Mouse (Mus musculus) embryo, embryonic 11.5 days (tissue): ENCODE results near the gene Slc25a22.

Experiments used
- DNase-seq: peaks from one replicate; pipeline ENCODE4 v3.0.0-alpha.2; 2012; ENCODE audit warnings: low read depth, low spot score

The Slc25a22 gene

GRCm38 (mm10) chr7:141437178-141438120 lies at the start of gene Slc25a22:
Gene Slc25a22, minus strand, starts transcription at chr7:141437892.
- DNase-seq: no peak

DNA sequence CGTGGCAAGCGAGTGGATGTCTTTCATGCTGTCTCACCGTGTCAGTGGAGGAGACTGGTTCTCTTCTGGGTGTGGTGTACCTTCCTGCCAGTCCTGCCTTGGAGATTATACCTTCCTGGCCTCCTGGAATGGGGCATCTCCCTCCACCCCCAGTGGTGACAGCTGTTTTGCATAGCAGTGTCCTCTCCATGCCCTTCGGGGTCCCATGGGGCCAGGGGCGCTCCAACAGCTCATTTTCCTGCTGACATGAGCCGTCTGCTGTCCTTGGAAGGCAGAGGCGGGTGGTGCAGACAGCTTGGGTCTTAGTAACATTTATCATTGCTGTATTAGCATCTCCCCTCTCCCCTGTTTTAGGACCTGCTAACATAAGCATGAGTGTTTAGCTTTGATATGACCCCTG lies 49.4 kb upstream of the Slc25a22 start:
- no peak for DNase-seq

DNA sequence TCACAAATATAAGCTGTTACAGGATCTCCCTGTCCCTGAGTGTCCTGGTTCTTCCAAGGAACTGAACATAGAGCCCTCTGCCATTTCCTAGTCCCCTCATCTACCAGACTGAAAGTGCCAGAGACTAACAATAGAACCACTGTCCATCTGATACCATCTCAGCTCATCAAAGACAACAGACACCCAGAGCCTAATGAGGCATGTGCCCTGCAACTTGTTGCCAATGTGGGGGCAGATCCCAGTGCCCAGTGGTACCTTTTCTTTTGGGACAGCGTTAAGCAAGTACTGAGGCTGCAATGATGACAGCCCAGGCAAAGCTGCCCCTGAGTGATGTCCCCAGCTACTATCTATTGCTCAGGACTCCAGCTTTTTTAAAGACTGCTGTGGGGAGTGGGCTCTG lies 48.5 kb upstream of the Slc25a22 start:
- DNase-seq: no peak

DNA sequence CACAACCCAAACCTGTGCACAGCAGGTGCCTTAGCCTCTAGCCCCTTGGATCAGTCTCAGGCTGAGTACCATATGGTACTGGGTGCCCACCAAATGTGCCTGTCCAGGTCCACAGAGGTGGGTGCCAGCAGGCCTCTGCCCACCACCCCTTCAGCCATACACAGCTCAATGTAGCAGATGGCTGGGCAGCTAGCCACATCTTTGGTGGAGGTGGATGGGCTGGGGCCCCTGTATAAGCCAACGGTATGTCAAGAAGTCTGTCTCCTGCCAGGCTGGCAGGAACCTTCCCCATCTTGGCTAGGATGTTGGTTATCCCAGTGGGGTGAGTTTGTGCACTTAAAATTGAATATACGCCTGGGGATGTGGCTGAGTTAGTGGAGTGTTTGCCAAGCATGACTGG lies 47.9 kb upstream of the Slc25a22 start:
- DNase-seq: no peak

GRCm38 (mm10) chr7:141485186-141485585 lies 47.5 kb upstream of the Slc25a22 start:
- no peak for DNase-seq

- no peak for DNase-seq
Measured at GRCm38 (mm10) chr7:141484186-141485120, 46.8 kb upstream of the Slc25a22 start.

DNA sequence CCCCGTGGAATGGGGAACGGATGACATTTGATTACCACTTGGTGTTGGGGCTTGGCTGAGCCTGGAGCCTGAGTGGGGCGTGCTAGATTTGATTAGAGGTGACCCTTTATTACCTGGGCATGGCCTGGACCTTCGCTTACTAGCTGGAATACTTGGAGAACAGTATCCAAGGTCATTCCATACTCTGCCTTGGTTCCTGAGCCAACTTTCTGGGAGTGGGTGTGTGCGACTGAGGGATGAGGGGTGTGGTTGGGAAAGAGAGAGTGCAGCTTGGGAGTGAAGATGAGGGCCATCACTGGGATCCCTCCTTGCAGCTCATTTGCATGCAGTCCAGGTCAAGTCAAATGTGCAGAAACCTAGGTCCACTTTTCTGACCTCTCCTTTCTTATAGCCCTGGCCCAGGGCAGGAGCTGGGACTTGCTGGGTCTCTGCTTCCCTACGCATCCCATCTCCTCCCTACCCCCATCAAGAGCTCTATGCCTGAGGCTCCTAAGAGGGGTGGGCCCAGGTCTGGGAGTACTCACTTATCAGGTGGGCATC lies 45.5 kb upstream of the Slc25a22 start:
- no peak for DNase-seq

DNA sequence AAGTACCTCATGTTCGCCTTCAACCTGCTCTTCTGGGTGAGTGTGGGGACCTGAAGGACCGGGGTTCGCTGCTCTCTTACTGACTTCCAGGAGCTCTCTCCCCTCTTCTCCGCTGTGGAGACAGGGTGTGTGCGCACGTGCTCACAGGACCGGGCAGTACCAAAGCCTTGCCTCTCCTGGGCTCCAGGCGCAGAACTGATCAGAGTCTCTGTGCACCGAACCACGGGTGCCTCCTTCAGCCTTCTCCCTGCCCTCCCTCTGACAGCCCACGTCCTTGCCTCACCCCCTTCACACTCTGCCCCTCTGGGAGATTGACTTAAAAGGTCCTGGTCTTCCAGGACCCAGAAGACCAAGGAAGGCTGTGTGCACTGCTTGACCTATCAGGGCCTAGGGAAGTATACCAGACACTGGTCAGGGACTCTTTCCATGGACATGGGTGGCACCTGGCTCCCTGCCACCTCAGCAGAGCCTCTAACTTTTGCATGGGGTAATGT lies 44.9 kb upstream of the Slc25a22 start:
- no peak for DNase-seq

- no peak for DNase-seq
Measured at GRCm38 (mm10) chr7:141481498-141482401, 44.1 kb upstream of the Slc25a22 start.

GRCm38 (mm10) chr7:141480842-141481497 lies 43.3 kb upstream of the Slc25a22 start:
- peak; percentile 69 for DNase-seq

GRCm38 (mm10) chr7:141478270-141478748 lies 40.6 kb upstream of the Slc25a22 start:
- no peak for DNase-seq

GRCm38 (mm10) chr7:141477578-141478269 lies 40.0 kb upstream of the Slc25a22 start:
- DNase-seq: no peak

GRCm38 (mm10) chr7:141476981-141477370 lies 39.3 kb upstream of the Slc25a22 start:
- DNase-seq: no peak

- no peak for DNase-seq
Measured at GRCm38 (mm10) chr7:141476226-141476980, 38.7 kb upstream of the Slc25a22 start.

- DNase-seq: no peak
Measured at GRCm38 (mm10) chr7:141475805-141476158, 38.1 kb upstream of the Slc25a22 start.

GRCm38 (mm10) chr7:141475011-141475804 lies 37.5 kb upstream of the Slc25a22 start, which contains the start of the genes Polr2l and Tspan4:
Gene Polr2l, minus strand, starts transcription at chr7:141475132.
Gene Tspan4, plus strand, starts transcription at chr7:141475240.
- DNase-seq: peak; percentile 78

DNA sequence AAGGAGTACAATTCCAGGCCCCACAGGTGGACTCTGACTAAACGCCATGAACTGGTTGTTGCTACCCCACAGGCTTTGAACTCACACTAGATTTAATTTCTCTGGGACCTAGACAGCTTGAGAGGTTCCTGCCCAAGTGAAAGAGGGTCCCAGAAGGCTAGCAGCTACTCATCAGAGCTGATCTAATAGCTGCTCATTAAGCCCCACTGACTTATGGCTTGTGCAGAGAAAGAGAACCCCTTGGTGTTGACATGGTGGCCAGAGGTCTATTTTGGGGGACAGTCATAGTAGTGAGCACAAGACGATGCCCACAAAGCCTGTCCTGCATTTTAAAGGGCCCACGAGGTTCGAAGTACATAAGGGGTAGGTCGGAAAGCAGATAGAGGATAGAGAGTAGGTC lies 36.5 kb upstream of the Slc25a22 start:
- no peak for DNase-seq

DNA sequence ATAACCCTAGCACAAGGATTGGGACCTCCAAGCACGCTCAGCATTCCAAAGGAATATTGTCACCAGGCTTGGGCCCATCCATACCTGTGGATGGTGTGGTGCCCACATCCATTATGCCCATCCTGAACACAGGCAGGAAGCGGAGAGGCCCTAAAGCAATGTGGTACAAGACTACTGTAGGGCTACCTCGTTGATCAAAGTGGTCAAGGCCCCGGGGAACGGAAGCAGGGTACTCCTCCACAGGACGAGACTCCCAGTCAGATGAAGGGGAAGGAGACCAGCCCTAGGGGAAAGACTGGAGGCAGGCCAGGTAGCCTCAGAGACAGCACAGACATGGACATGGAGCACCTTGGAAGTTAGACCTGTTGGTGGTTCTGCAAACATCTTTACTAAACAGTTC lies 35.1 kb upstream of the Slc25a22 start:
- no peak for DNase-seq
